Mouse (Mus musculus) erythroblast, embryonic 14.5 days (primary cell): ENCODE measurements around the gene Cldn9.

Experiments
- GATA1 ChIP-seq: IDR thresholded peaks from 2 replicates; pipeline ENCODE4 v1.6.1; 2012; ENCODE audit warnings: low read length, inconsistent platforms, mixed read lengths
- TAL1 ChIP-seq: IDR thresholded peaks from 3 replicates; pipeline ENCODE4 v1.6.1; 2012; ENCODE audit warnings: low read length, inconsistent platforms, mixed read lengths

DNA sequence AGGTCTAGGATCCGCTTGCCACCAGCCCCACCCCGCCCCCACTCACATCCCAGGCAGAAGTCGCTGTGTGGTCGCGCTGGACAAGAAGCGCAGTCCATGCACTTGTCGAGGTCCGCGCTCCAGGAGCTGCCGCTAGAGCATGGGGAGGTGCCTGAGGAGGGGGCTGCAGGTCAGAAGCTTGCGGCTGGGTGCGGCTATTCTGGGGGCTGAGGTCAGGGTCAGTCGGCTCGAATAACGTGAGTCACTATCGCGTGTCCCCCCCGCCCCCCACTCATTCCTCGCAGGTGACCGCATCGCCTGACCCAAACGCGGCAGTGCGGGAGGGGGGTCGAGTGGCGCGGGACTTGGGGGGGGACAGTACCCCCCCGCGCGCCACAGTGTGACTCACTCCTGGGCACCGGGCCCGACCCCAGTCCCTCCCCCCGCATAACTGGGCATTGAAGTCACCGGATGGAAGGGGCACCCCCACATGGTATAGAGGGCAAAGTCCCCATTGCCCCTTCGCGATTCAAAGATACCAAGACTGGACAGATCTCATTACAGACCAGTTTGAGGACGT, 7.3 kb downstream of the Cldn9 start:
- no peak for TF ChIP-seq TAL1
- no peak for TF ChIP-seq GATA1
